Mouse (Mus musculus) layer of hippocampus, adult 9-10 months (tissue): ENCODE measurements around the gene Litaf.

Experiments used
- DNase-seq: peaks from one replicate; pipeline ENCODE4 v3.0.0; 2022; ENCODE audit warnings: low spot score

Litaf gene

GRCm38 (mm10) chr16:10955078-10955477, 110.9 kb downstream of the Litaf start:
- no peak for DNase-seq

GRCm38 (mm10) chr16:10952881-10953280, 113.1 kb downstream of the Litaf start:
- DNase-seq, result no peak

- no peak for DNase-seq
Observed at GRCm38 (mm10) chr16:10952071-10952470, 113.9 kb downstream of the Litaf start.

- DNase-seq, result no peak
Observed at GRCm38 (mm10) chr16:10951581-10951980, 114.4 kb downstream of the Litaf start.

DNA sequence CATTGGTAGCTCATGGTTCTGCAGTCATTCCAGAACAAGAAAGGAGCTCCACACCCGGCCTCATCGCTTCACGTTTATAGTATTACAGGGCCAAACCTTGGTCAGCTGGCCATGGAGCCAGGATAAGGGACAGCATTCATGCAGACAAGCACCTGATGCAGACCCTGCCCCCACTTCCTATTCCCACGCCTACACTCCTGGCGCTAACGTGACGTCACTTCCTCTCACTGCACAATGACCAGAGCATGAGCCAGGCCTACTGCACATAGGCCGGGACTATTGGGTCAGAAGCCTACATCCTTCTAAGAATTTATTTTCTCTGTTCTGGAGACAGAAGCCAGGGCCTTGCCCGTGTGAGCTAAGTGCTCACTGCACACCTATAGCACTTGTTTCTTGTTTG, 115.4 kb downstream of the Litaf start:
- no peak for DNase-seq

GRCm38 (mm10) chr16:10947724-10948123, 118.2 kb downstream of the Litaf start:
- DNase-seq, result no peak

- DNase-seq, result no peak
Observed at GRCm38 (mm10) chr16:10945381-10946127, 120.4 kb downstream of the Litaf start.

GRCm38 (mm10) chr16:10944545-10944944, 121.4 kb downstream of the Litaf start:
- DNase-seq, result no peak

- no peak for DNase-seq
Observed at GRCm38 (mm10) chr16:10943257-10943656, 122.7 kb downstream of the Litaf start.

- no peak for DNase-seq
Observed at GRCm38 (mm10) chr16:10940661-10941060, 125.3 kb downstream of the Litaf start.

DNA sequence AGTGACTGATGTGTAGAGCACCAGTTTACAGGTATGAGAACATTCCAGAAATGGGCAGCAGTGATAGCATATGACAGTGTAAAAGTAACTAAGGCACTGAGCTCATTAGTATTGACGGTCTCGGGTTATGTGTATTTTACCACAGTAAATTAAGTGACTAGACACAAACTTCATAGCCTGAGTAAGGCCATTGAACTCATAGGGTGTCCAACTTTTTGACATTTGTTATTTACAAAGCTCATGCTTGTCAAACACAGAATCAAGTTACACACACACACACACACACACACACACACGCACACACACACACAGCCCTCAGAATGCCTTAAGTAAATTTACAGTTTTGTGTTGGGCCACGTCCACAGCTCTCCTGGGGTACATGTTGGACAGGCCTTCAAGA, 126.0 kb downstream of the Litaf start:
- no peak for DNase-seq

DNA sequence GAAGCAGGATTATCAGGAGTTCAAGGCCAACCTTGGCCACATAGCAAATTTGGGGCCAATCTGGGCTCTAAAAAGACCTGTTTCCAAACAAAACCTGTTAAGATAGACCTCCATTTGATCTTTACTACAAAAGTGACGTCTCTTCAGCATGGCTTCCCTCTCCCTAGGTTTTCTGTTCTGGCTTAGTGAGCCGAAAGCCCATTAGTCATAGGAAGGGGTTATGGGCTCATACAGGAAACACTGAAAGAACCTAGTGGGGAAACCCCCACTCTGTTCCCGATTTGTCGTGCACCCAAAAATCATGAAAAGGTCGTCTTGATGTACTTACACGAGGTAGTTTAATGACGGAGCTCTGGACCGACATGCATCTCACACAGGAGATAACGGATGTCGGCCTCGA, 128.5 kb downstream of the Litaf start:
- no peak for DNase-seq

DNA sequence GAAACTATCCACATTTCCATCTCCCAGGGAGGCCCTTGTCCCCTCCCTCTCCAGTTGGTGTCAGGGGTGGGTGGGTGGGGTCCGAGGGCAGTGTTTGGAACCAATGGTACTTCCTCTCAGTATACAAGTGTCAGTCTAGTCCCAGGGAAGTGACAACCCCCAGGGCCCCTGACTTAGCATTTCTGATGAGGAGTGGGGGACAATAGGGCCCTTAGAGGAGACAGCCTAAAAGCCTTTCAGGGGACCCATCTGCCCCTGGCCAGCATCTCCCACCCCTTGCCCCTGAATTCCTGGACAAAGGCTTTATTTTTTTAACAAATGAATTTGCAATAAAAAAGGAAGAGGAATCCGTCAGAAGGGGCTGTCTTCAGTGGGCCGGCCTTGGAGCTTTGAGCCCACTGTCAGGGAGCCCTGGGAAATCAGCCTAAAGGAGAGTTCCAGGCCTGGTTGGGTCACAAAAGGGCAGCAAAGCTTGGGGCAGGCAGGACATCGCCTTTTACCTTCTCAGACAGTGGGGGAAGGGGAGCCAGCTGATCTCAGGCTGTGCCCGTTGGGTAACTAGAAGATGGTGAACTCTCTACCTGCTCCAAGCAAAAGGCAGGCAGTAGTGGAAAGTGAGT, 129.1 kb downstream of the Litaf start:
- no peak for DNase-seq

DNA sequence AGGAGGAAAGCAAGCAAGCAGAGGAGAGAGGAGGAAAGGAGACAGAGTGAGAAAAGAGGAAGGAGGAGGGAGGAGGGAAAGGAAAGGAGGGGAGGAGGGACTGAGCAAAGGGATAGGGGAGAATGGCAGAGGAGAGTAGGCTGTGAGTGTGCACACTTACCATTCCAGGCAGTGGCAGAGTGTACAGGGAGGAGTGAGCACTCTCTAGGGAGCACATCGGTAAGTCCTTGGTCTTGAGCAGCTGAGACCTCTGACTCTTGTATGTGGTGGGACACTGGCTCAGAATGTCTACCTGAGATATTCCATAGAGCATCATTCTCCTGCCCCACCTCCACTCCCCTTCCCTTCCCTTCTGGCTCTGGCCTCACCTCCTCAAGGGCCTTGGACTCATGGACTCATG, 131.9 kb downstream of the Litaf start:
- DNase-seq, result no peak

DNA sequence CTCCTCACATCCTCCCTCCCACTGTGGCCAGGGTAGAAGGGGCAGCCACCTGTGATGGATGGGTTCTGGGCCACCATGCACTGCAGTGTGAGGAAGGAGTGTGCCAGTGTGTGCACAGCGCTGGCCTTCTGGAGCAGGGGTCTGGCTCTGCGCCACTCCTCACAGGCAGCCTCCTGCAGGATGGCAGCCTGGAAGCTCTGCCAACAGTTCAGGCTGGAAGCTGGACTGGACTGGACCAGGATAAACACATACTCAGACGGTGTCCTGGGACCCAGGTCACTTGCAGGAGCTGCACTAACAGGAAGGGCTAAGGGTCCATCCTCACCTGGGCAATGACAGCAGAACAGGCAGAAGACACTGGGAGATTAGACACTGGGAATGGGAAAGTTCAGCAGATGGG, 132.6 kb downstream of the Litaf start:
- no peak for DNase-seq

GRCm38 (mm10) chr16:10927026-10927425, 138.9 kb downstream of the Litaf start:
- no peak for DNase-seq

DNA sequence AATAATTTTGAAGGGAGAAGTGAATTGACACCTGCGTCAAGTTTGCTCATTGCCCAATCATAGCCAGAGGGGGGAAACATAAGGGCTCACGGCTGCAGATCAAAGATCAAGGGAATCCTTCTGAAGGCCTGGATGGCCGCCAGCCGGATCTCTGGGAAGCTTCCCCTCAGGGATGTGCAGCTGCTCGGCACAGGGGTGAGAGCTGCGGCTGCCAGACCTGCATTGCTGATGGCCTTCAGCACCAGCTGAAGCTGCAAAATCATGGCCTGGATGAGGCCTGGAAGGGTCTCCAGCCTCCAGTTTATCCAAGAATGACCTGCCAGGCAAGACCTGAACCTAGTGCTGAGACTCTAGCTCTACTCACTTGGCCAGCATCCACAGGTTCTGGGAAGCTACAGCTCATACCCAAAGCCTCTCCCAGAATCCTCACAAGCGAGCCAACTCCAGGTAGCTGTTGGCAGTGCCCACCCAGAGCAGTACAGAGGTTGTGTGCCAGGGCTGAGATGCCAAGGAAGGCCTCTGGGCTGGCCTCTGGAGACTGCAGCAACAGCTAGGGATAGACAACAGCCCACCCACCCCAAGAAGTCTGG, 140.3 kb downstream of the Litaf start:
- no peak for DNase-seq

DNA sequence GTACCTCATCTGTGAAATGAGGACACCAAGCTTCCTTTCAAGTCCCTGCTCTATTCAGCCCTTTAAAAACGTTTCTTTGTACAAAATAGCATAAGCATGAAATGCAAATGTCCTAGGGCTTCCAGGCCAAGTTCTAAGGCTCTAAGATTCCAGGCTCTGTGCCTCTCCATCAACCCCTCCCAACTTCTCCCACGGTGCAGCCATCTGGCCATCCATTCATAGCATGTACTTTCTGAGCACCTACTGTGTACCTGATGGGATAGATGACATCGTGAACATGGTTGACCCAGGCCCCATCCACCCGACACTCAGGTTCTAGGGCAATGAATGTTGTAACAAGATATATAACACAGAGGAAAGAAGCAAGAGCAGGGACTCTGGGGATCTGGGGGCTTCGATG, 142.4 kb downstream of the Litaf start:
- no peak for DNase-seq

- no peak for DNase-seq
Observed at GRCm38 (mm10) chr16:10919856-10920255, 146.1 kb downstream of the Litaf start.

- no peak for DNase-seq
Observed at GRCm38 (mm10) chr16:10916271-10916670, 149.7 kb downstream of the Litaf start.

GRCm38 (mm10) chr16:10915066-10915465, 150.9 kb downstream of the Litaf start:
- DNase-seq, result no peak

- DNase-seq, result no peak
Observed at GRCm38 (mm10) chr16:10911061-10911460, 154.9 kb downstream of the Litaf start.

DNA sequence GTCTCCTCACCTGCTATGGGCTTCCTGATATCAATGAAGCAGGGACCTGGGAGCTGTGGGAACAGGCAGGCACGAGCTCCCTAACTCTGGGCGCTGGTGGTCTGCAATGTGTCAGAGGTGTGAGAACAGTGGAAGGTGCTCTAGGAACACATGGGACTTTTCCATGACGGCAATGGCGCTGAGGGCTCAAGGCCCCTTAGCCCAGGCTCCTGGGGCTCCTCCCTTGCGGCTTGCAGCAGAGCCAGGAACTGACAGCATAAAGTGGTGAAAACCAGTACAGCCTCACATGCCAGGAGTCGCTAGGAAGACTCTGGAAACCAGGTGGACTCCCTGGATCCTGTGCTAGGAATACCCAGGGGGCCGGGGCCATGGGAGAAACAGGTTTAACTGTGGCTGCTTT, 155.4 kb downstream of the Litaf start:
- no peak for DNase-seq
